Mouse (Mus musculus) testis, adult 2 months (tissue): ENCODE measurements around the gene Kif1b.

ENCODE experiments used
- CTCF ChIP-seq: fragments of 200-500 bp; IDR thresholded peaks from 2 replicates; pipeline ENCODE4 v1.5.1; 2012; ENCODE audit warnings: low read depth, mild to moderate bottlenecking, inconsistent platforms, low read length, moderate library complexity; ENCODE audit not compliant: control insufficient read depth, insufficient read depth, insufficient replicate concordance
- POLR2A ChIP-seq: fragments of 200-500 bp; IDR thresholded peaks from 2 replicates; pipeline ENCODE4 v1.6.1; 2012; ENCODE audit warnings: low read depth, mild to moderate bottlenecking, inconsistent platforms, low read length, moderate library complexity; ENCODE audit not compliant: control insufficient read depth

DNA sequence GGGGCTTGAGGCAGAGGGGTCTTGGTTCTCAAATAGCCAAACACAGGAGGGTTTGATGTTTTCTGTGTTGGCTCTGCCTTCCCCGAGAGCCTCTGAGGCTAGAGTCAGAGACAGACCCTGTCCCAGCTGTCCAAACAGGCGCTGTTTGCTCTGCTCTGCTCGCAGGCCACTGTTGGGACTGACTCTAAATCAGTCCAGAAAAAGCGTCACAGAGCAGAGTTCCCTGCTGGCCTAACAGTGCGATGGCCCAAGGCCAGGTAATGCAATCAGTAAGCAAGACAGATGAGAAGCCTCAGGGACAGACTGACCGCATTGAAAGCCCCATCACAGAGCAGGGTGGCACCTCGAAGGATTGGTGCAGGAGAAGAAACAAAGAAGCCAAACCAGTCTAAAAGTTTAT lies 157.9 kb downstream of the Kif1b start:
- TF ChIP-seq POLR2A (no peak), CTCF (no peak)
